Mouse (Mus musculus): ENCODE measurements around the gene Olfr996. TPM values are rescaled to one million over a fixed set of nuclear protein-coding genes. Genes with fewer than 3 reads are reported as not detected.

Olfr996 gene
- total and polyA plus RNA-seq, 3 experiments = not detected

GRCm38 (mm10) chr2:85611803-85612202 lies 32.8 kb downstream of the Olfr996 start, which contains the start of gene Olfr1000:
Gene Olfr1000 (minus strand): TSS chr2:85611903.
- ATAC-seq (ENCODE audit: extremely low read depth, insufficient number of reproducible peaks, low FRiP score, poor library complexity, severe bottlenecking) = no peak
- TF ChIP-seq POLR2AphosphoS5 (IDR thresholded peaks at IDR 0.05; ENCODE audit: insufficient replicate concordance, low read depth, low read length) = no peak
- TF ChIP-seq GATA1 (IDR thresholded peaks at IDR 0.05; ENCODE audit: borderline replicate concordance, low read length) = no peak
- TF ChIP-seq TAL1 (conservative IDR thresholded peaks at IDR 0.05; ENCODE audit: low read depth, low read length) = no peak
- no peak for TF ChIP-seq GATA2 (IDR thresholded peaks at IDR 0.05; ENCODE audit: borderline replicate concordance, low read depth, low read length)
- no peak for TF ChIP-seq CTCF (IDR thresholded peaks at IDR 0.05; ENCODE audit: low read depth, low read length)
- Histone ChIP-seq H3K36me3 (replicated peaks) (no peaks in the 10 kb centered on the region), H3K9me3 (replicated peaks) (no peaks in the 10 kb centered on the region), H3K4me3 (ENCODE audit: low read depth, low read length) (no peak within 1 kb of the TSS), H3K4me1 (ENCODE audit: insufficient read depth, low read depth, low read length) (no peaks in the 10 kb centered on the region), H3K27me3 (ENCODE audit: insufficient read depth, low read length) (no peaks in the 10 kb centered on the region)
- no peak for DNase-seq (ENCODE audit: low spot score)

Other genes starting within 250 kb of the Olfr996 start
- gene Olfr987, start 239.9 kb upstream of the Olfr996 start, total RNA-seq (2014; fragmentation: Nextera tagmentation) = not detected in 2 replicates
- gene Olfr987, start 239.9 kb upstream of the Olfr996 start, total RNA-seq (2017) = 0.06 and 0.27 TPM in 2 replicates
- not detected in 2 replicates for gene Olfr987, start 239.9 kb upstream of the Olfr996 start, polyA plus RNA-seq (2012)
- not detected in 2 replicates for gene Olfr988, start 216.0 kb upstream of the Olfr996 start, total RNA-seq (2014; fragmentation: Nextera tagmentation)
- 0.76 TPM in 1 of 2 replicates, not detected in the other for gene Olfr988, start 216.0 kb upstream of the Olfr996 start, total RNA-seq (2017)
- gene Olfr988, start 216.0 kb upstream of the Olfr996 start, polyA plus RNA-seq (2012) = not detected in 2 replicates
- gene Olfr992, start 169.7 kb upstream of the Olfr996 start, total RNA-seq (2014; fragmentation: Nextera tagmentation) = not detected in 2 replicates
- gene Olfr992, start 169.7 kb upstream of the Olfr996 start, total RNA-seq (2017) = not detected in 2 replicates
- gene Olfr992, start 169.7 kb upstream of the Olfr996 start, polyA plus RNA-seq (2012) = not detected in 2 replicates
- not detected in 2 replicates for gene Olfr993, start 164.3 kb upstream of the Olfr996 start, total RNA-seq (2014; fragmentation: Nextera tagmentation)
- not detected in 2 replicates for gene Olfr993, start 164.3 kb upstream of the Olfr996 start, total RNA-seq (2017)
- not detected in 2 replicates for gene Olfr993, start 164.3 kb upstream of the Olfr996 start, polyA plus RNA-seq (2012)
- gene Olfr994, start 142.8 kb upstream of the Olfr996 start, total RNA-seq (2014; fragmentation: Nextera tagmentation) = not detected in 2 replicates
- 0.11 and 0.17 TPM in 2 replicates for gene Olfr994, start 142.8 kb upstream of the Olfr996 start, total RNA-seq (2017)
- not detected in 2 replicates for gene Olfr994, start 142.8 kb upstream of the Olfr996 start, polyA plus RNA-seq (2012)
- gene Olfr995, start 135.6 kb upstream of the Olfr996 start, total RNA-seq (2014; fragmentation: Nextera tagmentation) = not detected in 2 replicates
- 0.11 and 0.12 TPM in 2 replicates for gene Olfr995, start 135.6 kb upstream of the Olfr996 start, total RNA-seq (2017)
- not detected in 2 replicates for gene Olfr995, start 135.6 kb upstream of the Olfr996 start, polyA plus RNA-seq (2012)
- gene 4833423E24Rik, start 60.2 kb upstream of the Olfr996 start, total RNA-seq (2014; fragmentation: Nextera tagmentation) = not detected in 2 replicates
- 0.11 TPM in 1 of 2 replicates, not detected in the other for gene 4833423E24Rik, start 60.2 kb upstream of the Olfr996 start, total RNA-seq (2017)
- gene 4833423E24Rik, start 60.2 kb upstream of the Olfr996 start, polyA plus RNA-seq (2012) = not detected in 2 replicates
- gene Olfr998, start 9.7 kb downstream of the Olfr996 start, total RNA-seq (2014; fragmentation: Nextera tagmentation) = not detected in 2 replicates
- gene Olfr998, start 9.7 kb downstream of the Olfr996 start, total RNA-seq (2017) = not detected in 2 replicates
- gene Olfr998, start 9.7 kb downstream of the Olfr996 start, polyA plus RNA-seq (2012) = not detected in 2 replicates
- gene Olfr1000, start 32.7 kb downstream of the Olfr996 start, total RNA-seq (2014; fragmentation: Nextera tagmentation) = not detected in 2 replicates
- gene Olfr1000, start 32.7 kb downstream of the Olfr996 start, total RNA-seq (2017) = 0.12 and 0.22 TPM in 2 replicates
- gene Olfr1000, start 32.7 kb downstream of the Olfr996 start, polyA plus RNA-seq (2012) = not detected in 2 replicates
- gene Olfr1002, start 71.5 kb downstream of the Olfr996 start, total RNA-seq (2014; fragmentation: Nextera tagmentation) = not detected in 2 replicates
- gene Olfr1002, start 71.5 kb downstream of the Olfr996 start, total RNA-seq (2017) = 0.12 TPM in 1 of 2 replicates, not detected in the other
- not detected in 2 replicates for gene Olfr1002, start 71.5 kb downstream of the Olfr996 start, polyA plus RNA-seq (2012)
- not detected in 2 replicates for gene Olfr154, start 85.2 kb downstream of the Olfr996 start, total RNA-seq (2014; fragmentation: Nextera tagmentation)
- 0.11 and 0.29 TPM in 2 replicates for gene Olfr154, start 85.2 kb downstream of the Olfr996 start, total RNA-seq (2017)
- gene Olfr154, start 85.2 kb downstream of the Olfr996 start, polyA plus RNA-seq (2012) = not detected in 2 replicates
- not detected in 2 replicates for gene Olfr1006, start 99.6 kb downstream of the Olfr996 start, total RNA-seq (2014; fragmentation: Nextera tagmentation)
- gene Olfr1006, start 99.6 kb downstream of the Olfr996 start, total RNA-seq (2017) = not detected in 2 replicates
- gene Olfr1006, start 99.6 kb downstream of the Olfr996 start, polyA plus RNA-seq (2012) = not detected in 2 replicates
- gene Olfr1008, start 110.2 kb downstream of the Olfr996 start, total RNA-seq (2014; fragmentation: Nextera tagmentation) = not detected in 2 replicates
- 0.11 and 0.12 TPM in 2 replicates for gene Olfr1008, start 110.2 kb downstream of the Olfr996 start, total RNA-seq (2017)
- gene Olfr1008, start 110.2 kb downstream of the Olfr996 start, polyA plus RNA-seq (2012) = not detected in 2 replicates
- gene Olfr1009, start 136.2 kb downstream of the Olfr996 start, total RNA-seq (2014; fragmentation: Nextera tagmentation) = not detected in 2 replicates
- 0.05 and 0.12 TPM in 2 replicates for gene Olfr1009, start 136.2 kb downstream of the Olfr996 start, total RNA-seq (2017)
- not detected in 2 replicates for gene Olfr1009, start 136.2 kb downstream of the Olfr996 start, polyA plus RNA-seq (2012)
- not detected in 2 replicates for gene Olfr1012, start 183.6 kb downstream of the Olfr996 start, total RNA-seq (2014; fragmentation: Nextera tagmentation)
- gene Olfr1012, start 183.6 kb downstream of the Olfr996 start, total RNA-seq (2017) = 0.12 and 0.16 TPM in 2 replicates
- gene Olfr1012, start 183.6 kb downstream of the Olfr996 start, polyA plus RNA-seq (2012) = not detected in 2 replicates
- gene Olfr1013, start 187.9 kb downstream of the Olfr996 start, total RNA-seq (2014; fragmentation: Nextera tagmentation) = not detected in 2 replicates
- gene Olfr1013, start 187.9 kb downstream of the Olfr996 start, total RNA-seq (2017) = 0.06 TPM in 1 of 2 replicates, not detected in the other
- gene Olfr1013, start 187.9 kb downstream of the Olfr996 start, polyA plus RNA-seq (2012) = not detected in 2 replicates
- not detected in 2 replicates for gene Olfr1014, start 193.5 kb downstream of the Olfr996 start, total RNA-seq (2014; fragmentation: Nextera tagmentation)
- gene Olfr1014, start 193.5 kb downstream of the Olfr996 start, total RNA-seq (2017) = 0.27 TPM in 1 of 2 replicates, not detected in the other
- gene Olfr1014, start 193.5 kb downstream of the Olfr996 start, polyA plus RNA-seq (2012) = not detected in 2 replicates
- gene Olfr1015, start 202.8 kb downstream of the Olfr996 start, total RNA-seq (2014; fragmentation: Nextera tagmentation) = not detected in 2 replicates
- not detected in 2 replicates for gene Olfr1015, start 202.8 kb downstream of the Olfr996 start, total RNA-seq (2017)
- not detected in 2 replicates for gene Olfr1015, start 202.8 kb downstream of the Olfr996 start, polyA plus RNA-seq (2012)
- not detected in 2 replicates for gene Olfr1016, start 223.3 kb downstream of the Olfr996 start, total RNA-seq (2014; fragmentation: Nextera tagmentation)
- 0.11 TPM in 1 of 2 replicates, not detected in the other for gene Olfr1016, start 223.3 kb downstream of the Olfr996 start, total RNA-seq (2017)
- not detected in 2 replicates for gene Olfr1016, start 223.3 kb downstream of the Olfr996 start, polyA plus RNA-seq (2012)
- gene Olfr1018, start 239.3 kb downstream of the Olfr996 start, total RNA-seq (2014; fragmentation: Nextera tagmentation) = not detected in 2 replicates
- 0.17 TPM in 1 of 2 replicates, not detected in the other for gene Olfr1018, start 239.3 kb downstream of the Olfr996 start, total RNA-seq (2017)
- not detected in 2 replicates for gene Olfr1018, start 239.3 kb downstream of the Olfr996 start, polyA plus RNA-seq (2012)

Data from G1E (cell line).